Mouse (Mus musculus) limb, embryonic 11.5 days (tissue): ENCODE results near the gene Tut7. TPM values are rescaled to one million over a fixed set of nuclear protein-coding genes. Genes with fewer than 3 reads are reported as not detected.
"Not testable (repeated sequence)": the region's sequence is repeated elsewhere in the genome, so short reads cannot be mapped to it uniquely, and the experiment has no call there.

Source experiments
- ATAC-seq: fragments of 200-750 bp; cut with Nextera tagmentation; 2 replicates; pipeline ENCODE4 v1.8.0; 2017; ENCODE audit warnings: low read depth; ENCODE audit not compliant: insufficient number of reproducible peaks, low FRiP score, low TSS enrichment
- DNase-seq: peaks from one replicate; pipeline ENCODE4 v3.0.0-alpha.2; 2015; ENCODE audit warnings: low spot score
- H3K27ac ChIP-seq: fragments of 300-500 bp; sonication (generic); replicated peaks from 2 replicates; pipeline ENCODE4 v1.5.1; 2014; ENCODE audit warnings: low read depth, mild to moderate bottlenecking, low read length
- H3K27me3 ChIP-seq: fragments of 300-500 bp; sonication (generic); 2 replicates; pipeline ENCODE4 v1.6.1; 2014; ENCODE audit warnings: mild to moderate bottlenecking, low read length, mixed read lengths; ENCODE audit not compliant: control insufficient read depth, insufficient read depth
- H3K36me3 ChIP-seq: fragments of 300-500 bp; sonication (generic); 2 replicates; pipeline ENCODE4 v1.6.1; 2014; ENCODE audit warnings: mild to moderate bottlenecking, low read length, moderate library complexity, mixed read lengths; ENCODE audit not compliant: control insufficient read depth, insufficient read depth
- H3K4me1 ChIP-seq: fragments of 300-500 bp; sonication (generic); 2 replicates; pipeline ENCODE4 v1.6.1; 2014; ENCODE audit warnings: low read length, mixed read lengths; ENCODE audit not compliant: control insufficient read depth, insufficient read depth
- H3K4me2 ChIP-seq: fragments of 300-500 bp; sonication (generic); 2 replicates; pipeline ENCODE4 v1.6.1; 2014; ENCODE audit warnings: low read depth, mild to moderate bottlenecking, moderate library complexity; ENCODE audit not compliant: severe bottlenecking
- H3K4me3 ChIP-seq: fragments of 300-500 bp; sonication (generic); 2 replicates; pipeline ENCODE4 v1.5.1; 2014; ENCODE audit warnings: low read depth, low read length
- H3K9ac ChIP-seq: fragments of 300-500 bp; sonication (generic); 2 replicates; pipeline ENCODE4 v1.6.1; 2014; ENCODE audit warnings: mild to moderate bottlenecking, low read length
- H3K9me3 ChIP-seq: fragments of 300-500 bp; sonication (generic); 2 replicates; pipeline ENCODE4 v1.6.1; 2016; ENCODE audit warnings: low read length; ENCODE audit not compliant: control insufficient read depth
- WGBS: fragments of 180-500 bp; shearing (Covaris S2); extraction: QIAGEN DNeasy Blood & Tissue Kit; methylation state at CpG from one replicate; pipeline ENCODE4 v1.1.7; 2014; 5-methylcytosine and 5-hydroxymethylcytosine counted together
- polyA plus RNA-seq: library from polyadenylated mRNA; unstranded; fragments of >200 nt; fragmentation: Nextera tagmentation; extraction: Ambion mirVana; gene quantifications from 2 replicates; pipeline ENCODE4 v1.2.1, GENCODE M21; 2014

The Tut7 gene
- polyA plus RNA-seq, 1 experiment from 2014 or later: 44.4 TPM

DNA sequence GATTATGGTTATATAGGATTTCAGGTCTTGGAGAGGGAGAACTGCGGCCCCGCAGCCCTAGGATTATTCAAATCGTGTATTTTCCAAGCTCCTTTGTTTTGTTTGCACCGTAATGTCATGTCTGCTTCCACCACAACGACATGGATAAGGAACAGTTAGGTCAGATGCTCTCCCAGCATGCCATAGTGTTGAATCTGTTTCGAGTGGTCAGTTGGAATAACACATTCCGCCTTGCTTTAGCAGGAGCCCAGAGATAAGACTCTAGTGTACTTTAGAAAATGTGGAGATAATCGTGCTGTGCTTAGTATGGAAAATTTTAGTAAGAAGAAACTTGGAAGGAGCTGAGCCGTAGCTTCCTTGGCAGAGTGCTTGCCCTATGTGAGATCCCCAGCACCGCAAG is 27.4 kb upstream of the Tut7 start:
- ATAC-seq: no peak
- 86% methylated on average over 10 of the region's 10 CpGs for WGBS
- H3K27ac ChIP-seq: no peak overlapping the region

GRCm38 (mm10) chr13:59844661-59845060 is 21.7 kb upstream of the Tut7 start:
- H3K9me3 ChIP-seq: no peaks in the 10 kb centered on the region
- H3K4me1 ChIP-seq: no peaks in the 10 kb centered on the region
- H3K9ac ChIP-seq: no peak overlapping the region
- H3K27me3 ChIP-seq: no peaks in the 10 kb centered on the region
- DNase-seq: no peak
- WGBS: 89% methylated on average over 5 of the region's 5 CpGs
- no peak for ATAC-seq
- no peak overlapping the region for H3K4me3 ChIP-seq
- H3K36me3 ChIP-seq: no peaks in the 10 kb centered on the region
- no peak overlapping the region for H3K27ac ChIP-seq
- no peak overlapping the region for H3K4me2 ChIP-seq

More for the DNA sequence above, 27.4 kb upstream of the Tut7 start:
- Histone ChIP-seq H3K4me2 (no peak overlapping the region), H3K27me3 (no peaks in the 10 kb centered on the region), H3K4me1 (no peaks in the 10 kb centered on the region), H3K9ac (no peak overlapping the region), H3K9me3 (no peaks in the 10 kb centered on the region), H3K36me3 (no peaks in the 10 kb centered on the region), H3K4me3 (no peak overlapping the region)
- DNase-seq: no peak

DNA sequence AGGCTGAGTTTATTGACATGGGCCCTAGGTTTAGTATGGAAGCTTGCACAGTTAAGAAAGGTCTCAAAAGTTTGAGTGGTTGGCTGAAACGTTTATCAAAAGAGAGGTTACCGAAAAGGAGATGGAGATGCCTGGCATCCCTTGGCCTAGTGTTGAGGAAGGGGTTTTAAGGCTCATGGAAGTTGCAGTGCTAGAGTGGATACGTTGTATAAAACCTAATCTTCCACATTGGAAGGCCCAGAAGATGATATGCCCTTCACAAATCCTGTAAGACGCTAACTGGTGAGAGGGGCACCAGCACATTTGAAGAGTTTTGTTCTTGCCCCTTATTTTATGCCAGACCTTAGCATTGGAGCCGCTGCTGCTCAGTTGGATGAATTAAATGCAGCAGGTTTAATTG is 21.0 kb upstream of the Tut7 start:
- H3K4me1 ChIP-seq: no peaks in the 10 kb centered on the region
- ATAC-seq (no peak), DNase-seq (no peak)
- no peaks in the 10 kb centered on the region for H3K27me3 ChIP-seq
- no peak overlapping the region for H3K4me3 ChIP-seq
- H3K36me3 ChIP-seq: no peaks in the 10 kb centered on the region
- H3K9ac ChIP-seq: no peak overlapping the region
- H3K4me2 ChIP-seq: no peak overlapping the region
- H3K9me3 ChIP-seq: no peaks in the 10 kb centered on the region
- WGBS: 79% methylated on average over 5 of the region's 5 CpGs
- no peak overlapping the region for H3K27ac ChIP-seq

DNA sequence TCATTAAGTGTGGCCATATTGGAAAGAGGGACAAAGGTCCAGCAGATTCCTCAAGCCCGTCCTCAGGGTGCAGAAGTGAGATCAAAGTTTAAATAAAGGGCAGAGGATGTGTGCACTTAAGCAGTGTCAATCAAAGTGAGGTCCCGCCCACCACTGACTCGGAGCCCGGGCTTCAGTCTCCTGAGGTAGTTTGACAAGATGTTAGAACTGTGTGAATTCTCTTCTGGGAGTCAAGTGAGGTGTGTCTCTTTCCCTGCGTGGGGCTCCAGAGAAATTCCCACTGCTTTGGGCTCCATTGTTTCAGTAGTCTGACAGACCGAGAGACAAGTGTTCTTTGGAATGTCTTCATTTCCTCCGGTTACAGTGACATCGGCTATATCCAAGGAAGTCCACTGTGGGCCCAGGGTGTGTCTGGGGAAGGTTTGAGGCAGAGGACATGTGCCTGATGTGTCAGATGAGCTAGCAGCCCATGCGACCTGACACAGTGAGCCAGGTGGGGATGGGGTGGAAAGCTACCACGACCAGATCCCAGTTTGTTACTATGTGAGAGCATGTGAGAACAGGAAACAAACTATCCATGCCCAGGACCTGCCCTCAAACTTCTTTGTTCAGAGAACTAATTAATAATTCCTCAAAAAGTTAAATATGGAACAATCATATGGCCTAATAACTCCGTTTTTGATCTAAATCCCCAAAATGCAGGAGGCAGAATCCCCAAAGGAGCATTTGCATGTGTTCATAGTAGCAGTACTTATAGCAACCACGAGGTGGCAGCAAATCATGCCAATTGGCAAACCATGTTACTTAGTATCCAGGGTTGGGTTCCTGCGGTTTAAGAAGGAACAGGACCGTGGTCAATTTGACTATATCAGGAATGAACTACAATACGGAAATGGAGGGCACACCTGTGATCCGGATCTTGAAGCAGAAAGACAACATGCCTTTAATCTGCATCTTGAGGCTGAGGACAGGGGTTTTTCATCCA is 19.6 kb upstream of the Tut7 start:
- H3K9me3 ChIP-seq: no peaks in the 10 kb centered on the region
- H3K4me3 ChIP-seq: no peak overlapping the region
- no peaks in the 10 kb centered on the region for H3K36me3 ChIP-seq
- H3K9ac ChIP-seq: no peak overlapping the region
- WGBS: 43% methylated on average over 16 of the region's 16 CpGs
- no peaks in the 10 kb centered on the region for H3K4me1 ChIP-seq
- ATAC-seq (peak; percentile 29; the same call in 1 of the 2 replicates), DNase-seq (peak; percentile 92)
- no peak overlapping the region for H3K4me2 ChIP-seq
- no peak overlapping the region for H3K27ac ChIP-seq
- H3K27me3 ChIP-seq: no peaks in the 10 kb centered on the region

DNA sequence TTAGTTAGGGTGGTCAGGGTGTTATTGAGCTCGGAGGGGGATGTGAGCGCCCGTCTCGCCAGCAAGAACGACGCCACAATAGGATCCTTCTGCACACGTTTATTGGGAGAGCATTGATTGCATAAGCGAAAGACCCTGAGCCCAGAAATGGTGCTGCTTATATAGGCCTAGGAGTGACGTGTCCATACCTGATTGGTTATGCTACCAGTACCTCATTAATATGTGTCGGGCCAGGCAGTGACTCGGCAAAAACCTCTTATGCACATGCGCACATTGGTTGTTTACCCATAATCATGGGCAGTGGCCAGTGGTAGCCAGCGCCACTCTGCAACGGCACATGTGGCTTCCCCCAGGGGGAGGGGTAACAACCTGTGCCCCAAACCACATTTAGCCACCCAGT is 18.8 kb upstream of the Tut7 start:
- H3K9me3 ChIP-seq, DNase-seq, H3K27me3 ChIP-seq, H3K4me3 ChIP-seq, H3K36me3 ChIP-seq, H3K27ac ChIP-seq, H3K4me2 ChIP-seq, H3K9ac ChIP-seq, H3K4me1 ChIP-seq: not testable (repeated sequence)
- WGBS: 90% methylated on average over 11 of the region's 14 CpGs
- ATAC-seq: 0 out of 2 replicates have a peak, but pooled peaks have one; percentile 3

GRCm38 (mm10) chr13:59840429-59841169 is 17.7 kb upstream of the Tut7 start:
- ATAC-seq: no peak
- H3K36me3 ChIP-seq: no peaks in the 10 kb centered on the region
- H3K9ac ChIP-seq: no peak overlapping the region
- peak; percentile 83 for DNase-seq
- H3K27me3 ChIP-seq: no peaks in the 10 kb centered on the region
- no peak overlapping the region for H3K4me2 ChIP-seq
- no peaks in the 10 kb centered on the region for H3K4me1 ChIP-seq
- no peaks in the 10 kb centered on the region for H3K9me3 ChIP-seq
- H3K27ac ChIP-seq: no peak overlapping the region
- WGBS: 79% methylated on average over 11 of the region's 11 CpGs
- no peak overlapping the region for H3K4me3 ChIP-seq

DNA sequence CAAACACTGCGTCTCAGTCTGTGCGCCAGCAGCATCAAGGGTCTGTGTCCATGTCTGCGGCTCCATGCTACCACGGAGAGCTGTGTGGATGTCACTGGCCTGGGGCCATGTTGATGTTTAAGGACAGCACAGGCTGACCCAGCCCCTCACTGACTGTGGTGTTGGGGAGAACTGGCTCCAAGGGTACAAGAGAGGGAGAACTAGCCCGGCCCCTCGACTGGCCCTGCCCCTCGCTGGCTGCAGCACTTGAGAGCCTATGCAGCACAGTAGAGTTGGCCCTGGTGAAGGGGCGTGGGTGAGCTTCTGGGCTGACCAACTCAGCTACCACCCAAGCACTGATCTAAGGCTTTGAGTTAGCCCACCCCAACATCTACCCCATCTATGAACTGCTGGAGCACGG is 16.4 kb upstream of the Tut7 start:
- ATAC-seq: peak; percentile 32; the same call in 1 of the 2 replicates
- no peak overlapping the region for H3K4me3 ChIP-seq
- no peaks in the 10 kb centered on the region for H3K4me1 ChIP-seq
- H3K36me3 ChIP-seq: no peaks in the 10 kb centered on the region
- no peak overlapping the region for H3K9ac ChIP-seq
- H3K27me3 ChIP-seq: no peaks in the 10 kb centered on the region
- H3K27ac ChIP-seq: no peak overlapping the region
- no peaks in the 10 kb centered on the region for H3K9me3 ChIP-seq
- no peak overlapping the region for H3K4me2 ChIP-seq
- 88% methylated on average over 9 of the region's 9 CpGs for WGBS
- DNase-seq: no peak

DNA sequence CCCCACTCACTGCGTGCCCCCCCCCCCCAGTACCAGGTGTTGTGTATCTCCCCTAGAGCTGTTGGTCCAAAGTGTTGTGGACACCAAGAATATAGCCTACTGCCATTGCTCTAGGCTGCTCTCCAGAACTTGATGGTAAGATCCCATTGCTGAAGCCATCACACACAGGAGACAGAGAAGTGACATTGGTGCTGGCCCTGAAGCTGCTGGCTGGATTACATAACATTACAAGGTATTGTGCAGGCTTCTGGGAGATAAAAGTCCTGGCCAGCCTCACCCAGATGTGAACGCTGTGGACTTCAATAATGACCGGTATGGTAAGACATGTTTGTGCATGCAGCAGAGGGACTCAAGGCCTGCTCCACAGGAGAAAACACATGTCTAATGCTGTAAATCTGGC is 15.5 kb upstream of the Tut7 start:
- 87% methylated on average over 3 of the region's 3 CpGs for WGBS
- ATAC-seq: no peak
- Histone ChIP-seq H3K4me2 (no peak overlapping the region), H3K27ac (no peak overlapping the region), H3K36me3 (no peaks in the 10 kb centered on the region), H3K27me3 (no peaks in the 10 kb centered on the region), H3K9me3 (no peaks in the 10 kb centered on the region), H3K4me3 (no peak overlapping the region), H3K4me1 (no peaks in the 10 kb centered on the region), H3K9ac (no peak overlapping the region)
- no peak for DNase-seq
